Mouse (Mus musculus): ENCODE measurements around the gene Cavin3. TPM values are rescaled to one million over a fixed set of nuclear protein-coding genes. Genes with fewer than 3 reads are reported as not detected.

The Cavin3 gene
- polyA plus RNA-seq, 1 experiment from 2014 or later, result 97.1 TPM

DNA sequence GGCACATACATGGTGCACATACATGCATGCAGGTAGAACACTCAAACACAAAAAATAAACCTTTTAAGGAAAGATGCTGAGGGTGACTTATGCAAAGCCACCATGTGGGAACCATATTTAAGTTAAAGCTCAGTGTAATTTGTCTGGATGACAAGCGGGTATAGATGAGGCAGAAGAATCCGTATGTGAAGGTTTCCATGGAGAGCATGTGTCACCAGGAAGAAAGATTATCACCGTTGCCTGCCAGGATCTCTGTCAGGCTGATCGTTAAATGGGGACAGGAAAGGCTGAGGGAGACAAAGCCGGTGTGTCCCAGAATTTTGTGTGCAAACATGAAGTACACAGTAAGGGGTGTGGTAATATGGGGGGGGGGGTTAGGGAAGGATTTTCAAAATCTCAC, 32.5 kb upstream of the Cavin3 start:
- 35% methylated on average over 5 of the region's 5 CpGs for WGBS
- Histone ChIP-seq H3K27ac (ENCODE audit: low read length) (no peak overlapping the region), H3K9me3 (ENCODE audit: control insufficient read depth, low read length) (no peaks in the 10 kb centered on the region), H3K4me3 (ENCODE audit: low read length) (no peak overlapping the region), H3K27me3 (ENCODE audit: control insufficient read depth, insufficient read depth, low read depth, low read length) (no peaks in the 10 kb centered on the region), H3K4me1 (replicated peaks; ENCODE audit: control insufficient read depth, insufficient read depth, low read length) (no peaks in the 10 kb centered on the region), H3K4me2 (ENCODE audit: low read depth, low read length) (no peak overlapping the region), H3K9ac (ENCODE audit: low read length) (no peak overlapping the region), H3K36me3 (ENCODE audit: control insufficient read depth, insufficient read depth, low read length) (no peaks in the 10 kb centered on the region)
- ATAC-seq (ENCODE audit: low read depth), result no peak

DNA sequence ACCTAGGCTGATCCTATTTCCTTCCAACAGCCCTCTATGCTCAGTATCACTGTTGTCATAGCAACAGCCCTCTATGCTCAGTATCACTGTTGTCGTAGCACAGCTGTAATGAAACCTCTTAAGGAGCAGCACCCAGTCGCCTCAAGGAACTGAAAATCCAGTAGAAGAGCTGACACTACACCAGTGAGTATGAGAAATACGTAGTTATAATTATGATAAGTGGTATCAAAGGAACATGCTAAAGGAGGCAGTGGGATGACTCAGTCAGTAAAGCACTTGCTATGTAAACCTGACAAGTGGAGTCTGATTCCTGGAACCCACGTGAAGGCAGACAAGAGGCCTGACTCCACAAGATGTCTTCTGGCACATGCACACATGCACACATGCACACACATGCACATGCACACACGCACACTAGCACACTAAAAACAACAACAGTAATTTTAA, 31.8 kb upstream of the Cavin3 start:
- Histone ChIP-seq H3K27ac (ENCODE audit: low read length) (no peak overlapping the region), H3K27me3 (ENCODE audit: control insufficient read depth, insufficient read depth, low read depth, low read length) (no peaks in the 10 kb centered on the region), H3K4me3 (ENCODE audit: low read length) (no peak overlapping the region), H3K4me2 (ENCODE audit: low read depth, low read length) (no peak overlapping the region), H3K4me1 (replicated peaks; ENCODE audit: control insufficient read depth, insufficient read depth, low read length) (no peaks in the 10 kb centered on the region), H3K36me3 (ENCODE audit: control insufficient read depth, insufficient read depth, low read length) (no peaks in the 10 kb centered on the region), H3K9me3 (ENCODE audit: control insufficient read depth, low read length) (no peaks in the 10 kb centered on the region), H3K9ac (ENCODE audit: low read length) (no peak overlapping the region)
- 38% methylated on average over 5 of the region's 5 CpGs for WGBS
- no peak for ATAC-seq (ENCODE audit: low read depth)

DNA sequence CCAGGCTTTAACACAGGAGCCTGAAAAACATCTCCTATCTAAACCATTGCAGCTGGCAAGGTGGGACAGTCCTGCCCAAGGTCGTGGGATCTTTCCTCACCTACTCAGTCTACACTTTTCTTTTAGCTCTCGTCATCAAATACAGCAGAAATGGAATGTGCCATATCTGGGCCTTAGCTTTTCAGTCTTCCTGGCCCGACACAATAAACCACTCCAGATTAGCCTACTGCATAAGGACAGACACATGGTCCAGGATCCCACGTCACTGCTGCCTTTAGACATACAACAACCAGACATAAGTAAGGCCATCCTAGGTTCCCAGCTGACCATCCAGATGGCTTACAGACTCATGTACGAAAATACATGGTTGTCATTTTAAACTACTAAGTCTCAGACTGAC, 28.0 kb upstream of the Cavin3 start:
- Histone ChIP-seq H3K4me2 (ENCODE audit: low read depth, low read length) (no peak overlapping the region), H3K9ac (ENCODE audit: low read length) (no peak overlapping the region), H3K27me3 (ENCODE audit: control insufficient read depth, insufficient read depth, low read depth, low read length) (no peaks in the 10 kb centered on the region), H3K9me3 (ENCODE audit: control insufficient read depth, low read length) (no peaks in the 10 kb centered on the region), H3K4me3 (ENCODE audit: low read length) (no peak overlapping the region), H3K36me3 (ENCODE audit: control insufficient read depth, insufficient read depth, low read length) (no peaks in the 10 kb centered on the region), H3K27ac (ENCODE audit: low read length) (no peak overlapping the region), H3K4me1 (replicated peaks; ENCODE audit: control insufficient read depth, insufficient read depth, low read length) (no peaks in the 10 kb centered on the region)
- no peak for ATAC-seq (ENCODE audit: low read depth)
- 73% methylated on average over 5 of the region's 5 CpGs for WGBS

DNA sequence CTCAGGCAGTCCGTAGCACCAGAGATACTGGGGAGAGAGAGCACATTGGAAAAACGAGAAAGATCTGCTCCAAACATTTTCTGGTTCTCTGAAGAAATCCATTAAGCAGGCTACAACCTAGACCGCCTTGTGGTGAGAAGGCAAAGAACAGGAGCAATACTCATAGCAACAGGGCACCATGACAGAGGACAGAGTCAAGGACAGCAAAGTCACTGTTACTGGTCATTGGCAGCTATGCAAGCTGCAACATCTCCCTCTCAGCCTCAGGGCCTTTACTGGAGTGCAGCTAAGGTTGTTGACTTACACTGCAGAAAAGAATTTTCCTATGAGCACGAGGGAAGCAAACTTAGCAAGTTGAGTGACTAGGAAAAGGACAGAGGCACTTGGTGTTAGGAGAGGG, 25.2 kb upstream of the Cavin3 start:
- no peak overlapping the region for H3K4me2 ChIP-seq (ENCODE audit: low read depth, low read length)
- no peaks in the 10 kb centered on the region for H3K27me3 ChIP-seq (ENCODE audit: control insufficient read depth, insufficient read depth, low read depth, low read length)
- no peaks in the 10 kb centered on the region for H3K36me3 ChIP-seq (ENCODE audit: control insufficient read depth, insufficient read depth, low read length)
- no peak for ATAC-seq (ENCODE audit: low read depth)
- no peaks in the 10 kb centered on the region for H3K9me3 ChIP-seq (ENCODE audit: control insufficient read depth, low read length)
- no peak overlapping the region for H3K27ac ChIP-seq (ENCODE audit: low read length)
- H3K4me1 ChIP-seq (replicated peaks; ENCODE audit: control insufficient read depth, insufficient read depth, low read length), result no peaks in the 10 kb centered on the region
- 64% methylated on average over 4 of the region's 4 CpGs for WGBS
- H3K9ac ChIP-seq (ENCODE audit: low read length), result no peak overlapping the region
- H3K4me3 ChIP-seq (ENCODE audit: low read length), result no peak overlapping the region

DNA sequence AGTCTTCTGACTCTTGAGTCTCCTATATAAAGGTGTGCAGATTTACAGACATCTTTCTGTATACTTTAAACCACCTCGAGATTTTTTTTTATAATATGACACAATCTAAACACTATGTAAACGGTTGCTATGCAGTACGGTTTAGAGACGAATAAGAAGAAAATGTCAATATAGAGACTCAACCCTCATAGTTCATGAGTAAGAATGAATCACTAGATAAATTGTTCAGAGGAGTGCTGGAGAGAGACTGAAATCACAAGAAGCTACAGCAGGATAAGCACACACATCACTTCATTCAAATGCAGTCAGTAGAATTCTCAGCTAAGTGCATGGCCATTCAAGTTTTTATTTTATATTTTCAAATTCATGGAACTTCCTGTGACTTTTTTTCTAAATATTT, 19.9 kb upstream of the Cavin3 start:
- Histone ChIP-seq H3K4me2 (ENCODE audit: low read depth, low read length) (no peak overlapping the region), H3K4me3 (ENCODE audit: low read length) (no peak overlapping the region), H3K9ac (ENCODE audit: low read length) (no peak overlapping the region), H3K27me3 (ENCODE audit: control insufficient read depth, insufficient read depth, low read depth, low read length) (no peaks in the 10 kb centered on the region), H3K36me3 (ENCODE audit: control insufficient read depth, insufficient read depth, low read length) (no peaks in the 10 kb centered on the region), H3K4me1 (replicated peaks; ENCODE audit: control insufficient read depth, insufficient read depth, low read length) (no peaks in the 10 kb centered on the region), H3K9me3 (ENCODE audit: control insufficient read depth, low read length) (no peaks in the 10 kb centered on the region), H3K27ac (ENCODE audit: low read length) (no peak overlapping the region)
- WGBS, result 56% methylated on average over 4 of the region's 4 CpGs
- ATAC-seq (ENCODE audit: low read depth), result no peak

DNA sequence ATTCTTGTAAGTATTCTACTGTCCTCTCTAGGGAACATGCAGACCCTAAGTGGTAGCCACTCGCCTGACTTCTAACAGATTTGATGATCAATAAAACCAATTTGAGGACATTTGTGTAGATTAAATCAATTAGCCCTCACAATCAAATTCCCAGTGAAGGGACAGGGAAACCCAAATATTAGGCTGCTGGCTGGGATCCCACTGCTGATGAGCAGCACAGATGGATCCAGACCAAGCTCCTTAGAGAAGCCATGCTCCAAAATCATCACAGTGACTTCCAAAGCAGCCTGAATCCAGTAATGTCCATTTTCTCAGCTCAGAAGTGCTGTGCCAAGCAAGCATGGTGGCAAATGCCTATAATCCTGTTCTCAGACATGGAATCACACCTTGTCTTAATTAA, 17.6 kb upstream of the Cavin3 start:
- Histone ChIP-seq H3K4me3 (ENCODE audit: low read length) (no peak overlapping the region), H3K27ac (ENCODE audit: low read length) (no peak overlapping the region), H3K36me3 (ENCODE audit: control insufficient read depth, insufficient read depth, low read length) (no peaks in the 10 kb centered on the region), H3K9me3 (ENCODE audit: control insufficient read depth, low read length) (no peaks in the 10 kb centered on the region), H3K9ac (ENCODE audit: low read length) (no peak overlapping the region), H3K27me3 (ENCODE audit: control insufficient read depth, insufficient read depth, low read depth, low read length) (no peaks in the 10 kb centered on the region), H3K4me1 (replicated peaks; ENCODE audit: control insufficient read depth, insufficient read depth, low read length) (no peaks in the 10 kb centered on the region), H3K4me2 (ENCODE audit: low read depth, low read length) (no peak overlapping the region)
- 87% methylated on average over 1 of the region's 1 CpGs for WGBS
- no peak for ATAC-seq (ENCODE audit: low read depth)

DNA sequence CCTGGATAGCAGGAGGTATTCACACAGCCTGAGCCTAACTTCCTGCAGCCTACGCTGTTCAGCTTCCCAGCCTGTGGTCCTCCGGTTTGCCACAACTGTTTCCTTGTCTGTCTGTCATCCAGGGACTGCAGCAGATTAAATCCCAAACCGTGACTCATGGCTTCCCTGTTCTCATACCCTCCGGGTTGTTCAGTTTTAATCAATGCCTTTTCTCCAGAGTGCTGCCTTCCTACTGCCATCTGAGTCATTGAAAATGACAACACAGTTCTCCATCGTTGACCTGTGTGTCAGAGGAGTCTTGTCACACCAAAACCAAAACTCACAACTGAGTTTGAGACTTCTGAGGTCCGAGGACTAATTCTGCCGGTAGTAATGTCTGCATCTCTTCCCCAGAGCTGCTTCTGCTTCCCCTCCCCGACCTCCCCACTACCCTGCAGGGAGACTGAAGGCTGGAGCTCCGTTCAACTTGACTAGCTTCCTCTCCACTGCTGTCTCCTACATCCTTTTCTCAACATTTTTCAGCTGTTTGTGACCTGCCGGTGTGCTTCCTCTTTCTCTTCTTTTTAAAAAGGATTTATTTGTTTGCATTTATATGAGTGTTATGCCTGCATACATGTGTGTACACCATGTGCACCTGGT, 16.9 kb upstream of the Cavin3 start:
- Histone ChIP-seq H3K4me2 (ENCODE audit: low read depth, low read length) (no peak overlapping the region), H3K9me3 (ENCODE audit: control insufficient read depth, low read length) (no peaks in the 10 kb centered on the region), H3K36me3 (ENCODE audit: control insufficient read depth, insufficient read depth, low read length) (no peaks in the 10 kb centered on the region), H3K9ac (ENCODE audit: low read length) (no peak overlapping the region), H3K27me3 (ENCODE audit: control insufficient read depth, insufficient read depth, low read depth, low read length) (no peaks in the 10 kb centered on the region), H3K27ac (ENCODE audit: low read length) (no peak overlapping the region), H3K4me1 (replicated peaks; ENCODE audit: control insufficient read depth, insufficient read depth, low read length) (no peaks in the 10 kb centered on the region), H3K4me3 (ENCODE audit: low read length) (no peak overlapping the region)
- WGBS, result 45% methylated on average over 10 of the region's 10 CpGs
- ATAC-seq (ENCODE audit: low read depth), result no peak

DNA sequence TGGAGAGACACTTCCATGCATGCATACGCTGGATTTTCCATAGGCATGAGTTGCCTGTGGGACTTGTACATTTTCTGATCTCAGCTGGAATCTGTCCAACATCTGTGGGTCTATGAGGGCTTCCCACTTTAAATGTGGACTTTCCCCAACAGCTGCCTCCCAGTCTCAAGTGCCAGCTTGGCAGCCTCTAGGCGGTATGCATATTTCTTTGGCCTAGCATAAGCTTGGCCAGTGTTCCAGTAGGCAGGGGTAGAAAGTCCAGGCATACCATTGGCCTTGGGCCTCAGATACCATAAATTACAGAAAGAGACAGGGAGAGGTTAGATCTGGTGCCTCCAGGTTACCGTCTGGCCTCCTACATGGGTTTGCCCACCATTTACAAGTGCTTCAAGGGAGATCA, 15.8 kb upstream of the Cavin3 start:
- ATAC-seq (ENCODE audit: low read depth), result no peak
- no peak overlapping the region for H3K27ac ChIP-seq (ENCODE audit: low read length)
- H3K4me2 ChIP-seq (ENCODE audit: low read depth, low read length), result no peak overlapping the region
- H3K36me3 ChIP-seq (ENCODE audit: control insufficient read depth, insufficient read depth, low read length), result no peaks in the 10 kb centered on the region
- no peaks in the 10 kb centered on the region for H3K4me1 ChIP-seq (replicated peaks; ENCODE audit: control insufficient read depth, insufficient read depth, low read length)
- H3K9me3 ChIP-seq (ENCODE audit: control insufficient read depth, low read length), result no peaks in the 10 kb centered on the region
- no peak overlapping the region for H3K9ac ChIP-seq (ENCODE audit: low read length)
- no peak overlapping the region for H3K4me3 ChIP-seq (ENCODE audit: low read length)
- 78% methylated on average over 3 of the region's 3 CpGs for WGBS
- H3K27me3 ChIP-seq (ENCODE audit: control insufficient read depth, insufficient read depth, low read depth, low read length), result no peaks in the 10 kb centered on the region

DNA sequence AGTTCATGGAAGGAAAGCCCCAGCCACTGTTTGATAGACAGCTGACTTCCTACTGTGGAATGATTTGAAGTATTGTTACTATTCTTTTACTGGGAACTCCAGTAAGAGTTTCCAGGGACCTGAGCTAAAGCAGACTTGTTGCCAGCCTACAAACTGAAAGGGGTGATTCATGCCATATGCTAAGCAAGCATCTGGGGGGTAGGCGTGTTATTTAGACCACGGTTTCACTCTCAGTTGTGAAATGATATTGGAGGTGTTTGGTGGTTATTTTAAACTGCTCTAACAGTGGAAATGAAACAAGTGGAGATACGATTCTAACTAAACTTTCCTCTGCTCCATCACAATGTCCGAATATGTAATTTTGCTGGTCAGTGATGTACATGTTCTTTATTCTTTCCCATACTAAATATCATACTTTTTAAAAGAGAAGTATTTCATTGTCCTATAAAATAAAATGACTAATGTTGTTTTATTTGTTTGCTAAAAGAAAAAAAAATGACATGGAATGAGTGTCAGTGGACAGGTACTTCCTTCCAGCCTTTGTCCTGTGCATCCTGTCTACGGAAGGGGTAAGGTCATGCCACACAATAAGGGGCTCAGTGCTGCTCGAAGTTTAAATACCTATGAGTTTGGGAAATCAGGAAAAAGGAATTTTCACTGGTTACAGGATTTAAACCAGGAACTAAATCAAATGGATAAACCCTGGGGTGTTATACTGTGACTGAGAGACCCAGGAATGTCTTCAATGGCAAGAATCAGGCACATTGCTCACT, 5.2 kb upstream of the Cavin3 start:
- Histone ChIP-seq H3K27ac (ENCODE audit: low read length) (no peak overlapping the region), H3K4me1 (replicated peaks; ENCODE audit: control insufficient read depth, insufficient read depth, low read length) (peaks cover 5% of the 10 kb centered on the region), H3K9me3 (ENCODE audit: control insufficient read depth, low read length) (no peaks in the 10 kb centered on the region), H3K9ac (ENCODE audit: low read length) (no peak overlapping the region), H3K36me3 (ENCODE audit: control insufficient read depth, insufficient read depth, low read length) (no peaks in the 10 kb centered on the region), H3K4me2 (ENCODE audit: low read depth, low read length) (no peak overlapping the region), H3K27me3 (ENCODE audit: control insufficient read depth, insufficient read depth, low read depth, low read length) (no peaks in the 10 kb centered on the region), H3K4me3 (ENCODE audit: low read length) (no peak overlapping the region)
- no peak for ATAC-seq (ENCODE audit: low read depth)
- WGBS, result 66% methylated on average over 6 of the region's 6 CpGs
